8 mouse cellular contexts compared by ENCODE assay signal in genomic region chr15:102358126-102358525, GRCm38 (mm10). TPM values are rescaled to one million over a fixed set of nuclear protein-coding genes. Genes with fewer than 3 reads are reported as not detected.
DNase-seq lines count a peak whose midpoint lies in the region; ATAC-seq and TF ChIP-seq lines count a peak whose summit lies in the region.

No protein-coding gene starts in this region.

- no peak overlapping the region for H3K27ac ChIP-seq in kidney, postnatal 0 days
- H3K27ac ChIP-seq in embryonic facial prominence, embryonic 14.5 days (replicated peaks; ENCODE audit: low read depth, low read length), result peak overlapping the region; percentile 35; the same call in 1 of the 2 replicates
- no peak overlapping the region for H3K27ac ChIP-seq in limb, embryonic 11.5 days (replicated peaks; ENCODE audit: low read depth, low read length)
- no peak overlapping the region for H3K27ac ChIP-seq in stomach, embryonic 15.5 days

- H3K4me3 ChIP-seq in kidney, postnatal 0 days (replicated peaks; ENCODE audit: low read depth, low read length), result peak overlapping the region; percentile 10; the same call in 1 of the 2 replicates
- peak overlapping the region; percentile 19 for H3K4me3 ChIP-seq in embryonic facial prominence, embryonic 14.5 days (ENCODE audit: low read depth, low read length)
- 0 out of 2 replicates have a peak overlapping the region, but pooled peaks have one; percentile 0 for H3K4me3 ChIP-seq in limb, embryonic 11.5 days (ENCODE audit: low read depth, low read length)
- 0 out of 2 replicates have a peak overlapping the region, but pooled peaks have one; percentile 2 for H3K4me3 ChIP-seq in stomach, embryonic 15.5 days (replicated peaks)

- H3K9ac ChIP-seq in kidney, postnatal 0 days (ENCODE audit: low read depth, low read length), result no peak overlapping the region
- peak overlapping the region; percentile 49 for H3K9ac ChIP-seq in embryonic facial prominence, embryonic 14.5 days (ENCODE audit: low read depth, low read length)
- H3K9ac ChIP-seq in limb, embryonic 11.5 days (ENCODE audit: low read length), result no peak overlapping the region
- no peak overlapping the region for H3K9ac ChIP-seq in stomach, embryonic 15.5 days

- peaks cover 19% of the 10 kb centered on the region for H3K4me1 ChIP-seq in kidney, postnatal 0 days (replicated peaks; ENCODE audit: insufficient read depth, low read length)
- H3K4me1 ChIP-seq in embryonic facial prominence, embryonic 14.5 days (ENCODE audit: control insufficient read depth, insufficient read depth, low read length), result peaks cover 34% of the 10 kb centered on the region
- H3K4me1 ChIP-seq in limb, embryonic 11.5 days (ENCODE audit: control insufficient read depth, insufficient read depth, low read length), result peaks cover 39% of the 10 kb centered on the region
- H3K4me1 ChIP-seq in stomach, embryonic 15.5 days, result peaks cover 36% of the 10 kb centered on the region

- 3% methylated on average over 25 of the region's 25 CpGs for WGBS in kidney, postnatal 0 days
- 6% methylated on average over 23 of the region's 25 CpGs for WGBS in embryonic facial prominence, embryonic 14.5 days
- WGBS in limb, embryonic 11.5 days, result 2% methylated on average over 25 of the region's 25 CpGs
- WGBS in stomach, embryonic 15.5 days, result 8% methylated on average over 25 of the region's 25 CpGs

- no peaks in the 10 kb centered on the region for H3K27me3 ChIP-seq in kidney, postnatal 0 days (ENCODE audit: insufficient read depth, low read length)
- peaks cover 29% of the 10 kb centered on the region for H3K27me3 ChIP-seq in embryonic facial prominence, embryonic 14.5 days (replicated peaks; ENCODE audit: control insufficient read depth, insufficient read depth, low read length)
- no peaks in the 10 kb centered on the region; the same call in 1 of the 2 replicates for H3K27me3 ChIP-seq in limb, embryonic 11.5 days (ENCODE audit: control insufficient read depth, insufficient read depth, low read length)
- H3K27me3 ChIP-seq in stomach, embryonic 15.5 days (replicated peaks), result peaks cover 20% of the 10 kb centered on the region

- H3K9me3 ChIP-seq in kidney, postnatal 0 days (replicated peaks; ENCODE audit: low read length), result no peaks in the 10 kb centered on the region
- no peaks in the 10 kb centered on the region for H3K9me3 ChIP-seq in embryonic facial prominence, embryonic 14.5 days (ENCODE audit: control insufficient read depth, low read length)
- no peaks in the 10 kb centered on the region for H3K9me3 ChIP-seq in limb, embryonic 11.5 days (ENCODE audit: control insufficient read depth, low read length)
- H3K9me3 ChIP-seq in stomach, embryonic 15.5 days, result no peaks in the 10 kb centered on the region

- peak; percentile 28; the same call in 1 of the 2 replicates for TF ChIP-seq CTCF in kidney, postnatal 0 days (IDR thresholded peaks at IDR 0.05; ENCODE audit: low read depth)

- peak overlapping the region; percentile 30; the same call in 1 of the 2 replicates for H3K4me2 ChIP-seq in kidney, postnatal 0 days (ENCODE audit: low read length)
- H3K4me2 ChIP-seq in embryonic facial prominence, embryonic 14.5 days (ENCODE audit: low read depth, low read length), result peak overlapping the region; percentile 44
- peak overlapping the region; percentile 30; the same call in 1 of the 2 replicates for H3K4me2 ChIP-seq in limb, embryonic 11.5 days (ENCODE audit: low read depth, severe bottlenecking)
- peak overlapping the region; percentile 46 for H3K4me2 ChIP-seq in stomach, embryonic 15.5 days

- DNase-seq in kidney, postnatal 0 days (ENCODE audit: low spot score), result peak; percentile 46
- DNase-seq in kidney, adult 8-10 months, result no peak
- no peak for DNase-seq in embryonic facial prominence, embryonic 14.5 days (ENCODE audit: low spot score)
- peak; percentile 67 for DNase-seq in limb, embryonic 11.5 days (ENCODE audit: low spot score)
- no peak for DNase-seq in layer of hippocampus, adult 11-12 months (ENCODE audit: low spot score)
- no peak for DNase-seq in cerebellum, postnatal 36 days
- DNase-seq in spleen, postnatal 14 days (ENCODE audit: low spot score in 2 of 2), result no peak

- no peaks in the 10 kb centered on the region for H3K36me3 ChIP-seq in kidney, postnatal 0 days (ENCODE audit: insufficient read depth, low read length)
- H3K36me3 ChIP-seq in embryonic facial prominence, embryonic 14.5 days (ENCODE audit: control insufficient read depth, insufficient read depth, low read length), result no peaks in the 10 kb centered on the region
- H3K36me3 ChIP-seq in limb, embryonic 11.5 days (ENCODE audit: control insufficient read depth, insufficient read depth, low read length), result no peaks in the 10 kb centered on the region
- H3K36me3 ChIP-seq in stomach, embryonic 15.5 days, result no peaks in the 10 kb centered on the region

- no peak for ATAC-seq in kidney, postnatal 0 days (replicated peaks; ENCODE audit: low FRiP score, low read depth)
- ATAC-seq in embryonic facial prominence, embryonic 14.5 days (ENCODE audit: low read depth), result no peak
- ATAC-seq in limb, embryonic 11.5 days (ENCODE audit: insufficient number of reproducible peaks, low FRiP score, low TSS enrichment, low read depth), result no peak
- no peak for ATAC-seq in stomach, embryonic 15.5 days (ENCODE audit: insufficient read depth, low FRiP score, low read depth)

RNA-seq across cellular contexts. Expression of gene Aaas, which starts 7.6 kb away (rescaled TPM):
- polyA plus RNA-seq in kidney, postnatal 0 days (2015; fragmentation: Nextera tagmentation; extraction: Ambion mirVana), result 37.1 and 42.2 TPM in 2 replicates
- 52.5 and 60.5 TPM in 2 replicates for polyA plus RNA-seq in embryonic facial prominence, embryonic 14.5 days (2014; fragmentation: Nextera tagmentation; extraction: Ambion mirVana)
- polyA plus RNA-seq in limb, embryonic 11.5 days (2014; fragmentation: Nextera tagmentation; extraction: Ambion mirVana), result 115 and 116 TPM in 2 replicates
- 55.9 and 67.0 TPM in 2 replicates for polyA plus RNA-seq in stomach, embryonic 15.5 days (2015; fragmentation: Nextera tagmentation; extraction: Ambion mirVana)

RNA-seq across cellular contexts. Expression of gene Sp7, which starts 8.9 kb away (rescaled TPM):
- 0.61 and 1.1 TPM in 2 replicates for polyA plus RNA-seq in kidney, postnatal 0 days (2015; fragmentation: Nextera tagmentation; extraction: Ambion mirVana)
- 31.2 and 45.0 TPM in 2 replicates for polyA plus RNA-seq in embryonic facial prominence, embryonic 14.5 days (2014; fragmentation: Nextera tagmentation; extraction: Ambion mirVana)
- 1.7 and 2.3 TPM in 2 replicates for polyA plus RNA-seq in limb, embryonic 11.5 days (2014; fragmentation: Nextera tagmentation; extraction: Ambion mirVana)
- polyA plus RNA-seq in stomach, embryonic 15.5 days (2015; fragmentation: Nextera tagmentation; extraction: Ambion mirVana), result 1.0 and 1.1 TPM in 2 replicates

RNA-seq across cellular contexts. Expression of gene Myg1, which starts 26.6 kb away (rescaled TPM):
- polyA plus RNA-seq in kidney, postnatal 0 days (2015; fragmentation: Nextera tagmentation; extraction: Ambion mirVana), result 84.9 and 86.9 TPM in 2 replicates
- 79.0 and 83.2 TPM in 2 replicates for polyA plus RNA-seq in embryonic facial prominence, embryonic 14.5 days (2014; fragmentation: Nextera tagmentation; extraction: Ambion mirVana)
- polyA plus RNA-seq in limb, embryonic 11.5 days (2014; fragmentation: Nextera tagmentation; extraction: Ambion mirVana), result 122 and 133 TPM in 2 replicates
- polyA plus RNA-seq in stomach, embryonic 15.5 days (2015; fragmentation: Nextera tagmentation; extraction: Ambion mirVana), result 83.5 and 85.5 TPM in 2 replicates

RNA-seq across cellular contexts. Expression of gene Pfdn5, which starts 32.2 kb away (rescaled TPM):
- polyA plus RNA-seq in kidney, postnatal 0 days (2015; fragmentation: Nextera tagmentation; extraction: Ambion mirVana), result 511 and 565 TPM in 2 replicates
- 466 and 478 TPM in 2 replicates for polyA plus RNA-seq in embryonic facial prominence, embryonic 14.5 days (2014; fragmentation: Nextera tagmentation; extraction: Ambion mirVana)
- 463 and 490 TPM in 2 replicates for polyA plus RNA-seq in limb, embryonic 11.5 days (2014; fragmentation: Nextera tagmentation; extraction: Ambion mirVana)
- polyA plus RNA-seq in stomach, embryonic 15.5 days (2015; fragmentation: Nextera tagmentation; extraction: Ambion mirVana), result 322 TPM in 2 replicates

RNA-seq across cellular contexts. Expression of gene Sp1, which starts 47.8 kb away (rescaled TPM):
- 8.8 TPM in 2 replicates for polyA plus RNA-seq in kidney, postnatal 0 days (2015; fragmentation: Nextera tagmentation; extraction: Ambion mirVana)
- polyA plus RNA-seq in embryonic facial prominence, embryonic 14.5 days (2014; fragmentation: Nextera tagmentation; extraction: Ambion mirVana), result 15.5 and 16.5 TPM in 2 replicates
- 11.8 and 13.3 TPM in 2 replicates for polyA plus RNA-seq in limb, embryonic 11.5 days (2014; fragmentation: Nextera tagmentation; extraction: Ambion mirVana)
- 9.6 and 9.7 TPM in 2 replicates for polyA plus RNA-seq in stomach, embryonic 15.5 days (2015; fragmentation: Nextera tagmentation; extraction: Ambion mirVana)

Comparison
In these comparisons a context has a peak if more than half of its experiments do, and no peak if none do; other contexts are left out.
1. DNase-seq: peak in kidney, postnatal 0 days (single experiment) and limb, embryonic 11.5 days (single experiment); none in kidney, adult 8-10 months (0 of 2), embryonic facial prominence, embryonic 14.5 days (single experiment), layer of hippocampus, adult 11-12 months (single experiment), cerebellum, postnatal 36 days (0 of 2) and spleen, postnatal 14 days (0 of 2).
2. Peak in every context shown above with its lines, with median percentiles within 50 percentile points of each other: H3K4me2 ChIP-seq and H3K4me3 ChIP-seq.